Mouse (Mus musculus) frontal cortex, postnatal 36 days (tissue): ENCODE data around the gene Stox2.
A peak's percentile ranks its signal among the peaks of the same experiment; 100 is the strongest.

ENCODE experiments used
- DNase-seq, 2 experiments: peaks; one replicate each; pipeline ENCODE4 v3.0.0; 2022; ENCODE audit warnings: low spot score in 2 of 2

Stox2 gene

GRCm38 (mm10) chr8:47182292-47182691 lies 263.9 kb downstream of the Stox2 start:
- DNase-seq = no peak

DNA sequence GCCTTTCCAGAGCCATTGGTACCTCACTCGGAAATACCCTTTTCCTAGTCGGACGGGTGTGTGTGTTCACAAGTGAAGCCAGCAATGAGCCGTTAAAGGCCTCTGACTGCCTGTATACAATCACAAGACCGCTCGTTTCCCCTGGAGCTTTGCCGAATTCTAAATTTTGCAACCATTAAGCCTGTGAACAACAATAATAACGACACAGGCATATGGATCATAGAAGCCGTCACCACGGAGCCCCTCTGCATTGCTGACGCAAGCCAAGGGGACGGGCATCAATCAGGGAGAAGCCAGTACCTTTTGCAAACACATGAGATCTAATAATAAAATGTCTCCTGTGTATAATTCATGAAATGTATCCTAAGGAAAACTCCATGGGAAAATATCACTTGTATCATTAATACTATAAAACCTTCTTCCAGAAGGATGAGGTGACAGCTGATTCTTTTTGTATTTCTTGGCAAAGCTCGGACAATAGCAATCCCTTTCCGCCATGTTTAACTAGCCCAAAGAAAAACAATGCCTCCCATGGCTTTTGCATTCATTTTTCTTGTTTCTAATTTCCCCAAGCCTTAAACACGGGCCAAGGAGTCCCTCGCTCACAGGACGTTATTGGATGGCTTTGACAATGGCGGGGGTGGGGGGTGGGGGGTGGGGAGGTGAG lies 265.0 kb downstream of the Stox2 start:
- DNase-seq = no peak

DNA sequence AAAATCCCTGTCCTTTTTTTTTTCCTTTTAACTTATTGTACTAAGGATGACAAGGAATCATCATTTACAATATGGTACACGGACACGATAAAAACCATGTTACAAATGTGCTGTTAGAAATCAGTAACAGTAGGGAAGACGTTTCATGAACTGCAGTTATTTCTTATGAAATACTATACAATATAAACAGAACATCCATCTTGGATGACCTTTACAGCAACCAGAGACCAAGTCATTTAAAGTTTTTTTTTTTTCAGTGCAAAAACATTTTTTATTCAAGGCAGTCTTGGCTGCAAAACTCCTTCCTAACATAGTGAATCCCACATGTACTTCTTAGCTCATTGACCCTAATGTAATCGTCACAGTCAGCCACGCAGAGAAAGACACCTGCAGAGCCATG lies 266.0 kb downstream of the Stox2 start:
- DNase-seq = no peak

- no peak for DNase-seq
These were observed 267.4 kb downstream of the Stox2 start for GRCm38 (mm10) chr8:47178785-47179184.

DNA sequence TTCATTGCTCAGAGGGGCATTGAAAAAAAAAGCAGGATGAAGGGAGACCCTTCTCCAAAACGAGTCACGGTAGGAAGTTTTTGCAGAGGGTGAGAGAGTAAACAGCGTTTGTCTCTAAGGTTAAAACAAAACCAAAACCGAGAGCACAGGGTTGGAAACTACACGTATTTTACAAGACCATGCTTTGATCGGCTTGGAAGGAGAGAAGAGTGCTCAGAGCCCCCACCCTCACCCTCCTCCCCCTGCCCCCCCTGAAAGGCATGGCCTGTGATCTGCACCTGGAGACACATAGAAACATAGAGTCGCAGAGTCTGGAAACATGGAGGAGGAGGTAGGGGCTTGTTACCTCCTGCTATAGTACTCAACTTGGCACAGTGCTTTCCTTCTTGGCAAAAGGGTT lies 272.3 kb downstream of the Stox2 start:
- DNase-seq = no peak

- no peak for DNase-seq
These were observed 273.3 kb downstream of the Stox2 start for GRCm38 (mm10) chr8:47172848-47173247.

GRCm38 (mm10) chr8:47160688-47161087 lies 285.5 kb downstream of the Stox2 start:
- DNase-seq = peak; percentile 12 to 35

DNA sequence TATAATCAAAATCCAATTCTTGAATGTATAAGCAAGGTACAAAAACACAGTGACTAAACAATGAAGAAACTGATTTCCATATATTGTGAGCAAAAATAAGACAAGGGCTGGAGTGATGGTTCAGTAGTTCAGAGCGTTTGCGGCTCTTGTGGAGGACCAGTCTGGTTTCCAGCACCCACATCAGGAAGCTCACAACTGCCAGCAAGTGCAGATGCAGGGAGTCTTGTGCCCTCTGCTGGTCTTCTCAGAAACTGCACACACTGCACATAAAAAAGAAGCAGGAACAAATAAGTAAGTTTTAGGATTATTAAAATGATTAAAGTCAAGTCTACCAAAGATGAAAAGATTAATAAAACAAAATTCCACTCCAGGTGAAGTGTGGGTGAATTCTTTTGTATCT lies 291.6 kb downstream of the Stox2 start:
- DNase-seq = no peak

GRCm38 (mm10) chr8:47145258-47145657 lies 300.9 kb downstream of the Stox2 start:
- DNase-seq = peak in 1 of 2 experiments; percentile 44

- no peak for DNase-seq
These were observed 310.1 kb downstream of the Stox2 start for GRCm38 (mm10) chr8:47136047-47136446.

DNA sequence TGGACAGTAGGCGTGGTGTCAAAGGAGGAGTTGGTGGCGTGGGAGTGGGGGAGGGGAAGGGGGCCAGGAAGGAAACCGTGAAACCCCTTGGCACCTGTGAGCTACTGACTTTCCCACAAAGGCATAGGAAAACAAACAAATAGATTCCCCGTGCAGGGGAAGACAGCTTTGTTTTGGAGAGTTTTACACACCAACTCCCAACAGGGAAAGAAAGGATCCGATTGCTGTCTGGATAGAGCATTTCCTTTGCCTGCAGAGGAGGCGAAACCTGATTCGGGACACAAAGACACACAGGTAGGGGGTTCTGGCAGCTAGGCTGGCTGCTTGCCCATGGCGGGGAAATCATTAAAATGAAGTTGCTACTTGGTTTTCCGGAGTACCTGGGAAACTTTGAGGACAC lies 310.6 kb downstream of the Stox2 start:
- DNase-seq = no peak

DNA sequence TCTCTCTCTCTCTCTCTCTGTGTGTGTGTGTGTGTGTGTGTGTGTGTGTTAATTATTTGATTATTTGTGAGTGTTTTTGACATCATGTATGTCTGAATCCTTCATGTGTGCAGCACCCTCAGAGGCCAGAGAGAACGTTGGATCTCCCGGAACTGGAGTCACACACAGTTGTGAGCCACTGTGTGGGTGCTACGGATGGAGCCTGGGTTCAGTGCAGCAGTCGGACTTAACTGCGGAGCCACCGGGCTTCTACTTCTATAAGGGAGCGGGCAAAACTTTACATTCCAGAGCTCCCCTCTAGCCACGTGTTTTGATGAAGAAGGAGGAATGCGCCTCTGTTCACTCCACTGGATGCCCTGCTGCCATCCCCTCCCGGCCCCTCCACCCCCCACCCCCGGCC lies 311.4 kb downstream of the Stox2 start:
- no peak for DNase-seq

DNA sequence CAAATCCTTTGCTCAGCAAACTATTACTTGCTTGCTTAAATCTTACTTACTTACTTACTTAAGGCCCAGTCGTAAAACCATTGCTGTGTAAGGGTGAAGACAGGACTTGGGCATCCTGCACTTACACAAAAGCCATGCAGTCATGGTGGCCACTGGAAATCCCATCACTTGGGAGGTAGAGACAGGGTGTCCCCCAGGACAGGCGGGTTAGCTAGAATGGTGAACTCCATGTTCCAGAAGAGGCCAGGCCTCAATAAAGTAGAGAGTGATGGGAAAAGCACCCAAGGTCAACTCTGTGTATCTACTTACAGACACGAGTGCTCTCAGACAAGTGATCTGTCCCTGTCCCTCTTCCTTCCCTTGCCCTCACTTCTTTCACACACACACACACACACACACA lies 312.8 kb downstream of the Stox2 start:
- DNase-seq = no peak
